Mouse (Mus musculus) ES-CJ7 (cell line): ENCODE results near the gene Pih1d1.

Experiments used
- DNase-seq: peaks from one replicate; pipeline ENCODE4 v3.0.0; 2011; ENCODE audit warnings: low read depth, low spot score

Pih1d1 gene

GRCm38 (mm10) chr7:45192585-45193310, 38.6 kb downstream of the Pih1d1 start:
- DNase-seq, result no peak

- DNase-seq, result no peak
Observed at GRCm38 (mm10) chr7:45193406-45193805, 39.3 kb downstream of the Pih1d1 start.

GRCm38 (mm10) chr7:45193871-45194785, 40.0 kb downstream of the Pih1d1 start:
- DNase-seq, result no peak

GRCm38 (mm10) chr7:45195341-45196175, 41.5 kb downstream of the Pih1d1 start:
- DNase-seq, result no peak

- no peak for DNase-seq
Observed at GRCm38 (mm10) chr7:45196176-45196535, 42.1 kb downstream of the Pih1d1 start.

GRCm38 (mm10) chr7:45196994-45197393, 42.9 kb downstream of the Pih1d1 start:
- no peak for DNase-seq

- peak; percentile 80 for DNase-seq
Observed at GRCm38 (mm10) chr7:45198435-45198834, 44.3 kb downstream of the Pih1d1 start.

- DNase-seq, result no peak
Observed at GRCm38 (mm10) chr7:45198961-45199360, 44.9 kb downstream of the Pih1d1 start.

GRCm38 (mm10) chr7:45202654-45203053, 48.6 kb downstream of the Pih1d1 start:
- DNase-seq, result no peak

GRCm38 (mm10) chr7:45204380-45205143, 50.5 kb downstream of the Pih1d1 start, which contains the start of gene Ccdc155:
Ccdc155 (minus strand) TSS chr7:45204892.
- DNase-seq, result peak; percentile 100

GRCm38 (mm10) chr7:45208260-45208659, 54.2 kb downstream of the Pih1d1 start:
- DNase-seq, result no peak
